Mouse (Mus musculus) ovary, adult 18-20 months (tissue): ENCODE measurements around the gene Mrm2.
"Not testable (repeated sequence)": the region's sequence is repeated elsewhere in the genome, so short reads cannot be mapped to it uniquely, and the experiment has no call there.

ENCODE experiments used
- DNase-seq: peaks from one replicate; pipeline ENCODE4 v3.0.0; 2022; ENCODE audit warnings: low spot score, mixed read lengths

Gene Mrm2

DNA sequence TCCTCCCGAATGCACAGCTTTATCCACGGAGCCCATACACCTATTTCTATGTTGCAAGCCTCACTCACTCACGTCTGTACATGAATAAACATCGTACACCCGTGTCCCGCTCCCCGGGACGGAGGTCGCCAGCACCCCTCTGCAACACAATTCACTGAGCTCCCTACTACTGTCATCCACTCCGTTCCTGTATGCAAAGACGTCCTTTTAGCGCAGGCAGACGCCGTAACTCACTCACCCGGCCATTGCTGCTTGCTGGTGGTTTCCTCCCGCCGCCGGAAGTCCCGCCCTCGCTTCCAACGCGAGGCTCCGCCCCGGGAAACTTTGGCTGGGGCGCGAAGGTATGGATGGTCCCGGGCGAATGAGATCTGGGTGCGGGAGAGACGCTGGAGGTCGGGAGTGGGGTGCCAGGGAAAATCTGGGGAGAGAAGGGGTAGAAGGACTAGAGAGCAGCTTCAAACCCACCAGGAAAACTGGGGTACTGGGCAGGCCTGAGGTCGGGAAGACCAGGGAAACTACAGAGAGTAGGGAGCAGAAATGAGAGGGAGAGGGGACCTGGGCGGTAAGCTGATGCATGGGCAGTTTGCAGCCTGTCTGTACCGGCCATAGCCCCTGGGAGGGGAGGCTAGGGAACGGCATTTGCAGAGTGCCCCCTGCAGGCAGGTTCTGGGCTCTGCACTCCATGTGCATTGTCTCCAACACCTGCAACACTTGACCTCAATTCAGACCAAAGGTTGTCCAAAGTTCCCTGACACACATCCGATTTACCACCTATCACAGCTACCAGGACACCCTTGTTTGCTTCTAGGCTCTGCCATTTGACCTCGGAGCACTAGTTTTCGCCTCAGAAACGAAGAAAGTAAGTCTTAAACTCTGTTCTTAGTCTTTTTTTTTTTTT, at the start of gene Mrm2:
Gene Mrm2, minus strand, starts transcription at position 284 of the 898 bp plus-strand sequence.
- DNase-seq: peak; percentile 64

DNA sequence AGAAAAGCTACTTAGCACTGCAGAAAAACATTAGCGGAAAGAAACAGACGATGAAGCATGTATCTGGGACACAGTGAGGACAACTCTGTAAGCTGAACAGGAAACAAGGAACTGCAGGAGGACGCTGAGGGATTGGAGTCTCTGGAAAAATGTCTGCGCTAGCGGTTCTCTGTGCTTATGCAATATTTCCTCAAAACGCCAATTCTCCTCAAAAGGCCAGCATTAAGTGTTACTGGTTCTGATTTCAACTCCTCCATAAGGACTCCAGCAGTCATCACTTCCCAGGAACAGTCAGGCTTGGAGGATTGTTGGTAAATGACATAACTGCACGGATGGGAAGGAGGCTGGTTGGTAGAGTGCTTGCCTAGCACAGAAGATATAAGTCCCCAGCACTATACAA, 49.5 kb upstream of the Mrm2 start:
- DNase-seq: no peak

DNA sequence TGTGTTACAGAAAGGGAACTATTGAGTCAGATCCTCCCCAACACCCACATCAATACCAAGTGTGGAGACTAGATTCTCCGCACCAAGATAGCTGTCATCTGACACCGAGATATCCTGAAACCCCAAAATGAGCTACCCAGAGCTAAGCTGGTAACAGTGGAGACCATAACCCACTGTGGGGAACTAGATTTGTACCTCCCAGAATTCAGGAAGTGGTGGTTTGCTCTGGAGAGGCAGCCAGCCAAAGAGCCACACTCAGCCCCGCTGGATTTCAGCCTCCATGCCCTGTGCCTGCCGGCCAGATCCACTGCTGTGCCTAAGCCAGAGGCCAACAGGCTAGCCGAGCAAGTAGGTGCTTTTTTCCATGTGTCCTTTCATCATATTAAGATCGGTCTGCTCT, 47.6 kb upstream of the Mrm2 start:
- DNase-seq: no peak

DNA sequence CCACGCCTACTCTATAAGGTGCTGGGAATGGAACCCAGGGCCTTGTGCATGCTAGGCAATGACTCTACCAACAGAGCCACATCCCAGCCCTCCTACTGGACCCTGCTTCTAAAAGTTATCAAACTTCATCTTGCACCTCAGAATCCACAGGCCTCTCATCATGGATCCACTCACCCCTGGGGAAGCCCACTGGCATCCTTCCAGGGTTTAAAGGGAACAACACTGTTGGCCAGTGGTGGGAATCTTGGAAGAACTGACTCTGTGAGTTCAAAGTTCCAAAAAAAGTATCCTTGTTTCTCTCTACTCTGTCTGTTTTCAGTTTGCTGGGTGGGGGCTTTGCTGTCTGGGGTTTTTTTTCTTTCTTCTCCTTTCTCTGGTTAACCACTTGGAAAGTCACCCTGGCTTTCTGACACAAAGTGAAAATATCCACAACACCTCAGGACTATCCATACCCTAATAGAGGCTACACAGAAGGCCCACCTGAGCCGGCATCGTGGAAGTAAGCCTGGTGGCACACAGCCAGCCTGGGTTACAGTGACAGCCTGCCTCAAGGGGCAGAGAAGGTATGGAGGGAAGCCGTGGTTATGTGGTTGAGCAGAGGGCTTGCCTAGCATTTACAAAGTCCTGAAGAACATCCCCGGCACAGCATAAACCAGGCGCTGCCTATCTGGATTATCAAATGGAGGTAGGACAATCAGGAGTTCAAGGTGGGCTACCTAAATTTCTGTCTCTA, 46.6 kb upstream of the Mrm2 start:
- DNase-seq: no peak

DNA sequence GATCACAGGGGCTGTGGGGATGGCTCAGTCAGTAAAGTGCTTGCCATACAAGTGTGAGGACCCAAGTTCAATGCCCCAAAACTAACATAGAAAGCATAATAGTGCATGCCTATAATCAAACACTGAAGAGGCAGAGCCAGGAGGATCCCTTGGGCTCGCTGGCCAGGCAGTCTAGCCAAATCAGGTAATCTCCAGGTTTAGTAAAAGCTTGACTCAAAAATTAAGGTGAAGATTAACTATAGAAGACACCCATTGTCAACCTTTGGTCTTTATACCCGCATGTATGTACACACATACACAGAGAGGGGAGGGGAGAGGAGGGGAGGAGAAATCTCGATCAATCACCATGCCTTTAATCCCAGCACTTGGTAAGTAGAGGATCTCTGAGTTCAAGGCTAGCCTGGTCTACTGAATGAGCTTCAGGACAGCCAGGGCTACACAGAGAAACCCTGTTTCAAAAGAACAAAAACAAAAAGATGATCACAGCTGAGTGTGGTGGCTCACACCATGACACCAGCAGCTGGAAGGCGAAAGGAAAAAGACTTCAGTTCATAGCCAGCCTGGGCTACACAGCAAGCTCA, 43.6 kb upstream of the Mrm2 start:
- DNase-seq: no peak

DNA sequence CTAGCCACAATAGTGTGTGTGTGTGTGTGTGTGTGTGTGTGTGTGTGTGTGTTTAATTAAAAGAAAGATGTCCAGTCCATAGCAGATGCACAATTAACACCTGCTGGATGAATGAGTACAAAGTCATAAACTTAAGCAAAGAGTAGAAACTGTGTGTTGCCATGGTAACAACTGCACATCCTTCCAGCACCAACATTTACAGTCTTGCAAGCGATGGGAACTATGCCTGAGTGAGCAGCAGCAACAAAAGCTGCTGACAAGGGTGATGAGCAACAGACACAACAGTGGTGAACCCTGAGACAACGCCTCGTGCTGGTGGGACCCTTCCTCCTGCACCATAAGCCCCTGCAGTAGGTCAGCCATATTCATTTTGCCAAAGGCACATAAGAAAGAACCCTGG, 42.5 kb upstream of the Mrm2 start:
- no peak for DNase-seq

DNA sequence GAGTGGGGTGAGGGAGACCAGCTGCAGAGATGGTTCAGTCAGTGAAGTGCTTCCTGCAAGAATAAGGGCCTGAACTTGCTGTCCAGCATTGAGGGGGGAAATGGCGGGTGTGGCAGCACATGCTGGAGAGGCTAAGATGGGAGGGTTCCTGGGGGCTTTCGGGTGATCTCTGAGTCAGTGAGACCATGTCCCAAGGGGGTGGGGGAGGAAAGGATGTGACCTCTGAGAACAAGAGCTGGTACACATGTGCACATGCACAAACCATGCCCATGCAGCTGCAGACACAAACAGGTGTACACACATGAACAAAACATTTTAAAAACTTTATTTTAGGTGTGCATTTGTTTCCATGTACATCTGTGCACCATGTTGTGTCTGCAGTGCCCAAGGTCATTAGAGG, 42.0 kb upstream of the Mrm2 start:
- DNase-seq: no peak

DNA sequence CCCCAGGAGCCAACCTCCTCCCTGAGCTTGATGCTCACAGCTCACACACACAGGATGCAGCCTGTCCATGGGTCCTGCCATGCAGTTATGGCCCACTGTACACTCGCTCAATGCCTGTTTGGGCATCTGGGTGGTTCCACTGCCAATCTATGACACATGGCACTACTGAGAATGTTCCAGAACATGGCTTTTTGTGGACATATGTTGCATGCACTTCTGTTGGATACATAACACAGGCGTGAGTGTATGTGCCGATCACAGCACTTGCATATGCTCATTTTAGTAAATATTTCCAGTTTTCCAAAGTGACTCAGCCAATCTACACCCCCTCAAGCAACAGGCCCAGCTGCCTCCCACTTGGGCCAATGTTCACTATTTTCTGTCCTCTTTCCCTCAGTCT, 40.0 kb upstream of the Mrm2 start:
- no peak for DNase-seq

DNA sequence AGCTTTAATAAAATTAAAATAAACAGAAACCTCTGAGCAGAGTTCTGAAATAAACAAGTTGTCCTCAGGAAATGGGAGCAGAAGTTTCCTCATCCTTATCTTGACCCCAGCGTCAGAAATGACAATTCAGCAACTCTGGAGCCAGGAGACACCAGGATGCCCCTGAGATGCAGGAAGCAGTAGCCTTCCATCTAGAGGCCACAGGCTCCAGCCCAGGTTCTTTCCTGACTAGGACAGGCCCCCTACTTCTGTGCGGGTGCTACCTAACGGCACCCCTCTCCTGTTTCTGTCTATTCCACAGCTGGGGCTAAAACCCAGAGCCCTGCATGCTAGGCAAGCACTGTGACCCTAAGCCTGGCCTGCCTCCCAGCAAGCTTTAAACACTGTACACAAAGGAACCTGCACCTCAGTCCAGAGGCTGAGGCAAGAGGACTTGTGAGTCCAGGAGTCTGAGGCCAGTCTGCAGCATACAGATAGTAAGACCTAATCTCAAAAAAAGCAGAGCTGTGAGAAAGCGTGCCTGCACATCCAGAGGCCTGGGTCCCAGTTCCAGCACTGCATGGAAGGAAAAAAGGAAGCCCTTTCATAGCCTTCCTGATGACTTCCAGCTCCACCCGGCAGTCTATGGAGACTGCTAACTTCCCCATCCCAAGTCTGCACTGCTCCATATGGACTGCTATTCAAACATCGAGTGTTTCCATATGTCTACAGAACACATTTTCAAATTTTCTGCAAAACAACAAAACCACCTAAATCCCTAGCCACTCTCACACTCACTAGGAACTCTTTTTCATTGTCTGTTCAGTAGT, 39.0 kb upstream of the Mrm2 start:
- no peak for DNase-seq

DNA sequence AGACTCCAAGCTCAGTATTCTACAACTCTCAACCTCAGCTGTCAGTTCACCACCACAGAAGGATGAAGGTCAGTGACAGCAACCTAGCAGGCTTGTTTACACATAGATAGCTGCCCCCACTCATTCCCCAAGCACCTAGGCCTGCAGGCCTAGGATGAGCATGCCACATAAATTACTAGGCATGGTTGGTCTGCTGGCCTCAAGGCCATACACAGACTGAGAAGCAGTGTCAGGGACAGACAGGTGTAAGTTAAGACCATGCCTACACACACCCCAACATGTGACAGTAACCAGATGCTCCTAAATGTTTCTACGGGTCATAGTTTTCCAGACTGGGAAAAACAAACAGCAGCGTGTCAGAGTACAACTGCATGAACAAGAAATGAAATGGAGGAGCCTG, 37.8 kb upstream of the Mrm2 start:
- DNase-seq: no peak

DNA sequence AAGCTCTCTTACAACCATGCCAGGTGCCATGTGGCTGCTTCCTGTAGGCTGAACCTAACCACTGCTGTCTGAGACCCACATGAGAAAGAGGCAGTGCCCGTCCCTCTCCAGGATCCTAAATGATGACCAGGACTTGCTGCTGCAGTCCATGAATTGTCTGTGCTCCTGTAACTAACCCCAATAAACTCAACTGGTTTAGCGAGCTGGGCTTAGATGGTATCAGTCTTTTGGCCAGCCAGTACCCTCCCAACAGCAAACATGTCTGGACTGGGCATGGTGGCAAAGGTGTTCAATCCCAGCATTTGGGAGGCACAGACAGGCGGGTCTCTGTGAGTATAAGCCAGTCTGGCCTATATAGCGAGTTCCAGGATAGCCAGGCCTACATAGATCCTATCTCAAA, 37.2 kb upstream of the Mrm2 start:
- DNase-seq: no peak

DNA sequence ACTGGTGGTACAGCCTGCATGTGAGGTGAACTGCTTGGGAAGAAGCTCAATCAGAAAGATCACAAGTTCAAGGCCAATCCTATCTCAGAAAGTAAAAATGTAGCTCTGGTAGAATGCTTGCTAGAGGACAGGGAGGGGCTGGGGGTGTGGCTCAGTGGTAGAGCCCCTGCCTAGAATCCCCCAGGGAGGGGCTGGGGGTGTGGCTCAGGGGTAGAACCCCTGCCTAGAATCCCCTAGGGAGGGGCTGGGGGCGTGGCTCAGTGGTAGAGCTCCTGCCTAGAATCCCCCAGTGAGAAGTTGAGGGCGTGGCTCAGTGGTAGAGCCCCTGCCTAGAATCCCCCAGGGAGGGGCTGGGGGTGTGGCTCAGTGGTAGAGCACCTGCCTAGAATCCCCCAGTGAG, 36.4 kb upstream of the Mrm2 start:
- not testable (repeated sequence) for DNase-seq

DNA sequence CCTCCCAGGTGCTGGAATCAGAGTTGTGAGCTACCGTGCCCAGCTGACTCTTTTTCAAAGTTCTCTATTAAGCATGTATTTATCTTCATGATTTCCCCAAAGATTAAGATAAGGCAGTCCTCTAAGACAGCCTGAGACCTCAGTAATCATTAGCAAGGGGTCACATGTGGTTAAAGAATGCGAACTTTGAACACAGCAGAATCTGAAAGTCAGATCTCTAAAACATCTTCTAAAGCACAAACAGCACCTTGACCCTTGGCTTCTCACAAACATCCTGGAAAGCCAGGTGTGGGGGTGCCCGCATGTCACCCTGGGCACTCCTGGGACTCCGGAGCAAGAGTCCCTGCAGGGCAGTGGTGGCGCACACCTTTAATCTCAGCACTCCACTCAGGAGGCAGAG, 32.7 kb upstream of the Mrm2 start:
- no peak for DNase-seq

DNA sequence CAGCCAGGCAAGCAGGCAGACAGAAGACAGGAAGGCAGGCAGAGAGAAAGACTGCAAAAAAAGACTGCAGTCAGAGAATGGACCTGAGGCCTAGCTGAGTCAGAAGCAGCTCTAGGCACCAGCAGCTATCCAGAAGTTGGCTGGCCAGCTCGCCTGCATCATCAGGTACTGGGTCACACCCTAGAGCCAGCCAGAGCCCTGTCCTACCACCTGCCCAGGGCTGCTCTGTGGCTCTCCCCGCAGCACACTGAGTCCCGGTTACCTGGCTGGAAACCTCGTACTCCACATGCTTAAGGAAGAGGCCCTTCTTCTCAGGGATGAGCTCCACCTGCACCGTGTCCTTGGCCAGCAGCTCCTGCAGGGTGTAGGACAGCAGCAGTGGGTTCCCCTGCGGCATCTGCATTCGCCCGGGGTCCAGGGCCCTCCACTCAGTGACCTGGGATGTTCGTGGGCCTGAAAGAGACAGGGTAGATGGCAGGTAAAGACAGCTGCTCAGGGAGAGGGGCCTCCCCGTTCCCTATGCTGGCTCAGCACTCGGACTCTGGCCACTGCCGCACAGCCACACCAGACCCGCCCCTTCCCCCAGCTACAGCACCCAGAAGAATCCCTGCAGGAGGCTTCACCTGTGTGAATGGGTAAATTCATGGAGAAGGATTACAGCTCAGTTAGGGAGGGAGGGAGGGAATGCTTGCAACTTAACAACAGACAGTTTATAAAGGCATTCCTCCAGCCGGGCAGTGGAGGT, 28.4 kb upstream of the Mrm2 start:
- no peak for DNase-seq

DNA sequence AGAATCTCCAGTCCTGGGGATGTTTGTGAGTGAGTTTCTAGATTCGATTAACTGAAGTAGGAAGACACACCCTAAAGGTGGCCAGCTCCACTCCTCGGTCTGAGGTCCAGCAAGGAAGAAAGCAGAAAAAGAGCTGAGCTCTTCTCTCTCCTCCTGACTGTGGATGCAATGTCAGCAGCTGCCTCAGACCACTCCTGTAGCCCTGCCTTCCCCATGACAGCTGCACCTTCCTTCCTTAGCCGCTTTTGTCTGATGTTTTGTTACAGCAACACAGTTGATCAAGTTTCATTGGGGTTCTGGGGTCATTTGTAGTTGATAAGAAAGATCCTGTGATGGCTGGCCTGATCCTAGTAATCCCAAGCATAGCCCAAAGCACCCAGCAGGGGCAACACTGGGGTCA, 25.8 kb upstream of the Mrm2 start:
- DNase-seq: no peak

DNA sequence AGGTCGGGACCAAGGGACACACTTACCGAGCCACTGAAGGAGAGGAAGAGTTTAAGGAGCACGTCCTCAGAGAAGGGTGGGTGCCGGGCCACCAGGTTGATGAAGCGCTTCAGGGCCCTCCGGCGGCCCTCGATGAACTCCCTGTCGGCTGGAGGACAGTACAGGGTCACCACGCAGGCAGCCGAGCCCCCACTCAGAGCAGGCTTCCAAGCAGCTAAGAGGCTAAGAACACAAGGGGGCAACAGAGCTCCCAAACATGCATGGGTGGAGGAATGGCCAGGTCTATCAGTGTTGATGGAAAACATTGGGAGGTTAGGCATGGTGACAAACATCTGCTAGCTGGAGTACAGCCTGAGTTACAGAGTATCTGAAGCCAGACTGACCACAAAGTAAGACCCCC, 24.2 kb upstream of the Mrm2 start:
- DNase-seq: no peak

DNA sequence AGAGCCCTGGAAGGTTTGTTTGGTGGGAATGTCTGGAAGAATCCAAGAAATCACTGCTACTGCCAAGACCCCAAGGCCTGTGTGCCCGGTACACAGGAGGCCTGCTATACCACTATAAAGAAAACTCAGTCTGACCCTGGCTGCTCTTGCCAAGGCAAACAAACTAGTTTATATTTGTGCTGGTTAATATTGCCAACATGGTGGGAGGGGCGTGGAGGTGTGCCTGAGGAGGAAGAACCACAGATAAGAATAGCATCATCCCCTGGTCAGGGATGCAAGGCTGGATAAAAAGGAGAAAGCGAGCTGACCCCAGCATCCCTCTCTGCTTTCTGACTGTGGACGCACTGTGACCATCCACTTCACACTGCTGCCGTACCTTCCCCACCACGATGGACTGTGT, 20.7 kb upstream of the Mrm2 start:
- no peak for DNase-seq

DNA sequence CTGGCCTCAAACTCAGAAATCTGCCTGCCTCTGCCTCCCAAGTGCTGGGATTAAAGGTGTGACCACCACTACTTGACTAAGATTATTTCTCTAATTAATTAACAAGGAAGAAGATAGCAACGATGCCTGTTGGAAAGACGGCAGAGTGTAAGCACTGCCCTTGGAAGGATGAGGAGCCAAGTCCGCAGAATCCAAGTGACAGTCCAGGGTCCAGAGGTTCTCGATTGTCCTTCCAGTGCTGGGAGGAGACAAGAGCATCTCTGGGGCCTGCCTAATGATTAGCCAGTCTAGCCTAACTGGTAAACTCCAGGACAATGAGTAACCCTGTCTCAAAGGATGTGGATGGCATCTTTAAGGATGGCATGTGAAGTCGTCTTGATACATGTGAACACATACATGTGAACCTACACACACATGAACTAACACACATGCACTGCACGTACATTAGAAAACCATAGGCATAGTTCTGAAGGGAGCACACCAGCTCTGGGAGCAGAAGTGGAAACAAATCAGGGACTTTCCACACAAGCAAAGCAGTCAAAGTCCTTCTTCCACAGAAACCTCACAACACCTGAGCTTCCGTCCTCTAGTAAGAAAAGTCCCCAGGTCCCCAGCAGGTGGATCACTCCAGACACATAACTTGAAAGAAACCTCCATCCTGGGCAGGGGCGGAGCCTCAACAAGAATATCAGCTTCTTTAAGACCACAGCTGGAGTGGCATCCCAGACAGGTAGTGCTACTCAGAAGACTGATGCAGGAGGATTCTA, 19.2 kb upstream of the Mrm2 start:
- no peak for DNase-seq

DNA sequence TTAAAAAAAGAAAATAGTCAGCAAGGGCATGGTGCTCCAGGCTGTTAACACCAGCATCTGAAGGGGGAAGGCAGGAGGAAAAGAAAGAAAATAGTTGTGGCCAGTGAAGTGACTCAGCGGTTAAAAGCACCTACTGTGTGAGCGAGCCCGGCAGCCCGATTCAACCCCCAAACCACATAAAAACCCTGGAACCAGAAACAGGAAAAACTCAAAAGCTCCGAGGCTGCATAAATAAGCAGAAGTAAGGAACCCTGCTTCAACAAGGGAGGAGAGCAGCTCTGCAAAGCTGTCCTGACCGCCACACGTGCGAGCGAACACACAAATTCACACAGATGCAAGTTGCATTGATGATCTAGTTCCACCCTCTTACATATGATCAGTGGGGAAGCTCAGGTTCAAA, 18.2 kb upstream of the Mrm2 start:
- DNase-seq: no peak

DNA sequence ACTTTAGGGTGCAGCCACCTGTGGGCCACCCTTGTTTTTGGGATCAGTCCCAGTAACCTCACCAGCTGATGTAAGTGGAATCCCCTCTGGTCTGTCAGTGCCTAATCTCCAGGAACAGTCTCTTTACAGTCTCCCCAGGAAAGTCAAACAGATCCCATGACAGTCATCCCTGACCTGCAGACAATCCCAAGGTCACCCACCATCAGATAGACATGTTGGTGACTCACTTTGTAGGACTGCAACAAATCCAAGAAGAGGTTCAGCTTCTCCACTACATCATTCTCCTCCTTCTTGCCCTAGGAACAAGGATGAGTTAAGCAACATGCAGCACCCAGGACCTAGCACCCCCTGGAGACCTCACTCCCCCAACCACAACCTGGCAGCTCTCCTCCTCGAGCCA, 14.4 kb upstream of the Mrm2 start:
- no peak for DNase-seq

DNA sequence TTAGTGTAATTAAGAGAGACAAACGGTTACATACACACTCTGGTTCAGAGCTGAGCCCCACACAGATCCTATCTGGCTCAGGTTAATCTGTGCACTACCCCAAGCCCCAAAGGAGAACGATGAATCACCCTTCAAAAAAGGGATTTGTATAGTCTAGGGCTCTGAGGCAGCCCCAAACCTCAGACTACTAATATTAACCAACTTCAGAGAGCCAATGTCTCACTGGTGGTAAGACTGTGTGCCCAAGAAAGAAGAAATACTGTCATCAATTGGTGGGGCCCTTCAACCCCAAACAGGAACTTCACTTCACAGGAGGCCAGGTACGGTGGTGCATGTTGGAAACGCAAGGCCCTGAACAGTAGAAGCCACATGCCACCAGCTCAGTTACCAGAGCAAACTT, 13.5 kb upstream of the Mrm2 start:
- DNase-seq: no peak
